Mouse (Mus musculus): ENCODE results near the gene Pgrmc1.

- TF ChIP-seq CTCF (IDR thresholded peaks at IDR 0.05; ENCODE audit: control insufficient read depth, insufficient read depth, insufficient read length) (no peak), MAX (IDR thresholded peaks at IDR 0.05) (no peak), MYOD1 (IDR thresholded peaks at IDR 0.05; ENCODE audit: control insufficient read depth, insufficient read length, low read depth) (no peak), USF1 (IDR thresholded peaks at IDR 0.05; ENCODE audit: low read depth) (no peak)
Observed at GRCm38 (mm10) chrX:36630771-36631170, 32.8 kb downstream of the Pgrmc1 start.

Data from C2C12 (cell line).